Mouse (Mus musculus): ENCODE data around the gene Rabepk.
A peak's percentile ranks its signal among the peaks of the same experiment; 100 is the strongest.
"Not testable (repeated sequence)": the region's sequence is repeated elsewhere in the genome, so short reads cannot be mapped to it uniquely, and the experiment has no call there.

The Rabepk gene

DNA sequence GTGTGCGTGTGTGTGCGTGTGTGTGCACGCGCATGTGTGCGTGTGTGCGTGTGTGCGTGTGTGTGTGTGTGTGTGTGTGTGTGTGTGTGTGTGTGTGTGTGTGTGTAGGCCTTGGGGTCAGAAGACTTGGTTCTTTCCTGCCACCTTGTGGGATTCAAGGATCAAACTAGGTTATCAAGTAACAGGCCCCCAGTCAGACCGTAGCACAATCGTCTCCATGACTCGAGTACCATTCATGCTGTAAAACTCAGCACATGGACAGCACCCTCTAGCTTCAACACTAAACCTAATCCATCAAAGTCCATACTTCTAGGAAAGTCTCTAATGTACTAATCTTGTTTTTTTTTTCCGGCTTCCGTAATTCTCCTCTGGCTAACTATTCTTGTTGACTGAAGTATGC lies 34.9 kb downstream of the Rabepk start:
- no peak for DNase-seq (ENCODE audit: low spot score in 2 of 2)

DNA sequence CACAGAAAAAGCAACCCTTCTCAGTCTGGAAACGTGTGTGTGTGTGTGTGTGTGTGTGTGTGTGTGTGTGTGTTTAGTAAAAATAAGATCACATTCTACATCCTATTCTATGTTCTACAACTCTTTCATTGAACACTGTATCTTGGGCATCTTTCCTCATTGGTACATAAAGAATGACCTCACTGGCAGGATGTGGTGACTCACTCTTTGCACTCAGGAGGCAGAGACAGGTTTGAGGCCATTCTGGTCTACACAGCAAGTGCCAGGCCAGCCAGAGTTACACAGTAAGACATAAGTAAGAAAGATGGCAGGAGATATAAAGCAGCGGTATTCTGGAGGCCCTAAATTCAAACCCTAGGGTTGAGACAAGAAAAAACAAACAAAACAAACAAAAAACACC lies 36.8 kb downstream of the Rabepk start:
- no peak for DNase-seq (ENCODE audit: low spot score in 2 of 2)

DNA sequence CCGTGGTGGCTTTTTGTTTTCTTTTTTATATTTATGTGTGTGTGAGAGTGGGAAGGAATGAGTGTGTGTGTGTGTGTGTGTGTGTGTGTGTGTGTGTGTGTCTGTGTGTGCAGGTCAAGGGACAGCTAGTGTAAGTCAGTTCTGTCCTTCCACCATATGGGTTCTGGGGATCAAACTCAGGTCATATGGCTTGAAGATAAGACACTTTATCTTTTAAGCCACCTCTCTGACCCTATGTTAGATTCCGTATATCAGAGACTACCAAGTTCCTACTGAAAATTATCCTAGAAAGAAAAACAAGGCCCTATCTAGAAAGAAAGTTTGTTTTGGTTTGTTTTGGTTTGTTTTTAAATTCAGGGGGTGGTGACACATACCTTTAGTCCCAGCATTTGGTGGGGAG lies 37.5 kb downstream of the Rabepk start:
- no peak for DNase-seq (ENCODE audit: low spot score in 2 of 2)

DNA sequence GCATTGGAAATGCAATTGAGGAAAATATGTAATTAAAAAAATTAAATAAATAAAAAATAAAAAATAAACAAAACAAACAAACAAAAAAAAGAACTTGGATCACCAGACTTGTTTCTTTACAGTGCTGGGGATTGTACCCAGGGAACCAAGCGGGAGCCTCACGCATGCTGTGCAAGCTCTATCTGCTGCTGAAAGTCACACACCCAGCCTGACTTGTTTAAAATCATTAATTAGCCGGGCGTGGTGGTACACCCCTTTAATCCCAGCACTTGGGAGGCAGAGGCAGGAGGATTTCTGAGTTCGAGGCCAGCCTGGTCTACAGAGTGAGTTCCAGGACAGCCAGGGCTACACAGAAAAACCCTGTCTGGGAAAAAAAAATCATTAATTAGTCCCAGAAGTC lies 38.4 kb downstream of the Rabepk start:
- DNase-seq (ENCODE audit: low spot score in 2 of 2), result not testable (repeated sequence)

DNA sequence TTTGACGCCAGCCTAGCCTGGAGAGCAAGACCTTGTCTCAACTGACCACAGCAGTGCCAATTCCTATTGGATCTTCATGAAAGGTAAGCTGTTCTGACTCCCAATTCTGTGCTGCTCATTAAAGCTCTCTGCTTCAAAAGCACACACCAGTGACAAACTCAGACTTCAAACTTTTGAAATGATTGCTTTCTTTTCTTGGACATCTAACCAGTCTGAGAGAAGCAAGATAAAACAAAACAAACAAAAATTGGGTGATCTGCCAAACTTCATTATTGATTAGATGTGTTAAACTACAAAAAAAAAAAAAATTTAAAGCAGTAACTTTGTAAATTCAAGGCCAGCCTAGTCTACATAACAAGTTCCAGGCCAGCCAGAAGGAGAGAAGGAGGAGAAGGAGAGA lies 42.4 kb downstream of the Rabepk start:
- DNase-seq (ENCODE audit: low spot score in 2 of 2), result no peak

DNA sequence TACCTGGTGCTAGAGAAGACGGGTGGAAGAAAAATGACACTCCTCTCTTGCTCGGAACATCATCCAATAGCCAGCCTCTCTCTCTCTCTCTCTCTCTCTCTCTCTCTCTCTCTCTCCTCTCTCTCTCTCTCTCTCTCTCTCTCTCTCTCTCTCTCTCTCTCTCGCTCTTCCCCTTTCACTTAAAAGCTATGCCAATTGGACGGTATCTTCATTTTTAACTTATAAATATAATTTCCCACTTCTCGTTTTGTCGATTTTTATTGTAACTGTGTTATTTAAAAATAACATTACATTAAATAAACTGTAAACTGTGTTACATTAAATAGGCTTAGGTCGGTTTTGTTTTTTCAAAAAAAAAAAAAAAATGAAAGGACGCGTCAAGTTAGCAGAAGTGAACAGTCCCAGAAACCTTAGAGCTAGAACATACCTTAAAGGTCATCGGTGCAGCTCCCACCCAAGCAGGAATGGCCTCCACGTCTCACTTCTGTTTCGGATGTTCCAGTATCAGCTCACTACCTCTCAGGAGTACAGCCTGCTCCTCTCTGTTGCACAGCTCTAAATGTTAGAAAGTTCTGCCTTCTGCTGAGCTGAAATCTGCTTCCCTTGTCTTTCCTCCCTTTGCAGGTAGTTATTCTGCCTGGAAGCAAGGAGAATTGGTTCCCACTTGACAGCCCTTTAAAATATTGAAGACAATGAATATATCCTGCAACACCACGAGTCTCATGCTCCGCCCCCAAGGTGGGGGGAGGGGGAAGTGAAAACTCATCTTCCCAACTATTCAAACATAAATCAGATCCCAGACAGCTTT lies 45.0 kb downstream of the Rabepk start, which contains the start of gene Gapvd1:
Gene Gapvd1 (minus strand): TSS at position 682 of the 808 bp plus-strand sequence.
- no peak for DNase-seq (ENCODE audit: low spot score in 2 of 2)

DNA sequence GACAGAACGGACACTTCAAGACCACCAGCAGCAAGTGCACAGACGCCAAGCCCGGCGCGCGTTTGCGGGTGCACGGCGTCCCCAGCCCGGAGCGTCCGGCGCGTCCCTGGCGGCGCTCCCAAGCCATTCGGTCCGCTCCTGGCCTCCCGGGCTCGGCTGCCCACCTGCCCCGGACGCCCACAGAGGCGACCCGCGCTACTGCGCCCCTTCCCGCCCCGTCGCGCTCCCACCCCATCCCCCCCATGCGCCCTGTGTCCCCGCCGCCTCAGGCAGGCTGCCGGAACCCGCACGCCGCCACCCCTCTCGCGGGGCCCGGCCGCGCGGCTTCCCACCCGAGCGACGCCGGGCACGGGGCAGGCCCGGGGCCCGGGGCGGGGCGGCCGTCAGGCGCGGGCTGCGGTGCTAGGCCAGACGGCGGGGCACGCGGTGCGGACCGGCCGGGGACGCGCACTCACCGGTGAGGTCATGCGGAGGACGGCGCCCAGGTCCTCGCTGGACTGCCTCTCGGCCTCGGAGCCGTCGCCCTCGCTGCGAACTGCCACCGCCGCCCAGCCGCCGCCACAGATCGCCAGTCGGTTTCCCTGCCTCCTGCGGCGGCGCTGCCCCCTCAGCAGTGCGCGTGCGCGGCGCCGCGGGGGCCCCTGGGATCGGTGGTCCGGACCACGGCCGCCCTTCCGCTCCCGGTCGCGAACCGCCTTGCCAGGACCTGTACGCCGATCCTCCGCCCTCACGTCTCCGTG lies 45.7 kb downstream of the Rabepk start:
- peak; percentile 78 to 87 for DNase-seq (ENCODE audit: low spot score in 2 of 2)

DNA sequence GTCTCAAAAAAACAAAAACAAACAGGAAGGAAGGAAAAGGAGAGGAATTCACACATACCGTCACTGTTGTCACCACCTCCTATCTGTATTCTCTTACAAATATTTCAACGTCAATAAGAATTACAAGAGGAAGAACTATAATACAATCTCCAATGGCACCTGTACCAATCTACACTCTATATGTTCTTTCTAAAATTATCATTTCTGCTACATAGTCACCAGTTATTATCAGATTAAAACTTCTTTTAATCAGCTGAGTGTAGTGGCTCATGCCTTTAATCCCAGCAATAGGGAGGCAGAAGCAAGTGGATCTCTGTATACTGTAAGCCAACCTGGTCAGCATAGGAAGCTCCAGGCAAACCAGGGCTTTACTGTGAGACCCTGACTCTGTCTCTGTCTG lies 49.5 kb downstream of the Rabepk start:
- DNase-seq (ENCODE audit: low spot score in 2 of 2), result no peak

DNA sequence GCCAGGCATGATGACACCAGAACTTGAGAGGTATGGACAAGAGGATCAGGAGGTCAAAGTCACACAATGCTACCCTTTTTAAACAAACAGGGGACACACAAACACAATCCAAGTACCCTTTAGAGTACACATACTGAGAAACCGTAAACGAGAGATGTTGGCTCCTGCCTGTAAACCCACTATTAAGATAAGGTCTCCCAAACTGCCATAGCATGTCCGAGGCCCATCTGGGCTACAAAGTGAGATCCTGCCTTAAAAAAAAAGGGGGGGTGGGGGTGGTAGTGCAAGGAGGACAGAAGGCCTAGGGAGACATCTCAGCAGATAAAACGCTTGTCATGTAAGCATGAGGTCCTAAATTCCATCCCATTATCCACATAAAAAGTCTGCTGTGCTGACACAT lies 51.2 kb downstream of the Rabepk start:
- DNase-seq (ENCODE audit: low spot score in 2 of 2), result no peak

DNA sequence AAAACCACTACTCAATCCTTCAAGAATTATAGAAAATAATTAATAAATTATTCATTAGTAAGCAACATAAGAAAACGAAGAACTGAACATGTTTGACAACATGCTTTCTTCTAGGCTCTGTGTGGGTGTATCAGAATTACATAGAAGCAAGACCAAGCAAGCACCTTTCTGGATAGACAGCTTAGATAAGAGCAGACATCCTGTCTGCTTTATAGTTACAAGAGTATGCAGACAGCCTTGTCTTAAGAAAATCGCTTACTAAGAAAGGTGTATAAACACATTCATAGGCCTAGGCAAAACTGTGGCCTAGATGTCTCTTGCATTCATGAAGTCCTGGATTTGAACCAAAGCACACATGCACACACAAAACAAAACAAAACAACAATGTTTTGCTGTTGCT lies 54.0 kb downstream of the Rabepk start:
- no peak for DNase-seq (ENCODE audit: low spot score in 2 of 2)

DNA sequence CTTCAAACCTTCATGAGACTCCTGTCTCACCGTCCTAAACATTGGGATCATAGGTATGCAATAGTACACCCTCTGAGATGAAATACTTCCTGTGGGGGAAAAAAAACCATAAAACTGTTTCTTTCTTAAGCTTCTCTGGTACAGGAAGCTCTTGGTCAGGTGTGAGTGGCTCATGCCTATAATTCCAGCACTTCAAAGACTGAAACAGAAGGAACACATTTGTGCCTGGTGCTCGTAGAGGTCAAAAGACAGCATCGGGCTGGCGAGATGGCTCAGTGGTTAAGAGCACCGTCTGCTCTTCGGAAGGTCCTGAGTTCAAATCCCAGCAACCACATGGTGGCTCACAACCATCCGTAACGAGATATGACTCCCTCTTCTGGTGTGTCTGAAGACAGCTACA lies 55.2 kb downstream of the Rabepk start:
- no peak for DNase-seq (ENCODE audit: low spot score in 2 of 2)

DNA sequence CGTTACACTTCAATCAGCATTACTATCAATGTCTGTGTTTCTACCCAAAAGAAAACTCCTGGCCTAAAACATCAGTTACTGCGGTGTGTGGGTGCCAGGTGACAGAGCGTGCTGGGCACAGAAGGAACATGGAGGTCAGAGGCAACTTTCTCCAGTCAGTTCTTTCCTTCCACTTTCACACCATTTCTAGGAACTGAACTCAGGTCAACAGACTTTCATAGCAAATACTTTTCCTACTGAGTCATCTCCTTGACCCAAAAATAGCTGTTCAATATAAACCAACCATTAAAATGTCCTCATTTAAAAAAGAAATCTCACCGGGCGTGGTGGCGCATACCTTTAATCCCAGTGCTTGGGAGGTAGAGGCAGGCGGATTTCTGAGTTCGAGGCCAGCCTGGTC lies 57.0 kb downstream of the Rabepk start:
- no peak for DNase-seq (ENCODE audit: low spot score in 2 of 2)

DNA sequence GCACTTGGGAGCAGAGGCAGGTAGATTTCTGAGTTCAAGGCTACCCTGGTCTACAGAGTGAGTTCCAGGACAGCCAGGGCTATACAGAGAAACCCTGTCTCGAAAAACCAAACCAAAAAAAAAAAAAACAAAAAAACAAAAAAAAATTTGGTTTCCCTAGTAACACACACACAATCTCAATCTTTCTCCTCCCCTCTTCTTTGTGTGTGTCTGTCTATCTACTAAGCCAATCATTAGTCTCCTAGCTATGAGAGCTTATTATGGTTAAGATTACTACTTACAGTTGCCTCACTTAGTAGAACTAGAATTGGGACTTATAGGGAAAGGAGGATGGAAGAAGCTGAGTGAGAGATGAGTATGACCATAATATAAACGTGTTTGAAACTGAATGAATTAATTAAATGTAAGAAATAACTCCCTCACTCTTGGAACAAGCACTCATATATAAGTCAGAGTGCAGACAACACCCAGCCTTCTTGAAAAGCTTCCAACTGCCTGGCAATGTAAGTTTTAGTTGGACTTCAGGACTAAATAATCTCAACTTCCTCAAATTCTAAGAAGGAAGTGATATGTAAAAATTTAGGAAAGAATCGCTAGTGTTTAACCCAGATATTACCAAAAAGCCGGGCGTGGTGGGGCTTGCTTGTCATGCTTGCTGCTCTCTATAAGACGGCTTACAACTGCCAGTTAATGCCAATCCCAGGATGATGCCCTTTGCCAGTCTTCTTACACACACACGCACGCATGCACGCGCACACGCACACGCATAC lies 58.1 kb downstream of the Rabepk start:
- DNase-seq (ENCODE audit: low spot score in 2 of 2), result no peak

DNA sequence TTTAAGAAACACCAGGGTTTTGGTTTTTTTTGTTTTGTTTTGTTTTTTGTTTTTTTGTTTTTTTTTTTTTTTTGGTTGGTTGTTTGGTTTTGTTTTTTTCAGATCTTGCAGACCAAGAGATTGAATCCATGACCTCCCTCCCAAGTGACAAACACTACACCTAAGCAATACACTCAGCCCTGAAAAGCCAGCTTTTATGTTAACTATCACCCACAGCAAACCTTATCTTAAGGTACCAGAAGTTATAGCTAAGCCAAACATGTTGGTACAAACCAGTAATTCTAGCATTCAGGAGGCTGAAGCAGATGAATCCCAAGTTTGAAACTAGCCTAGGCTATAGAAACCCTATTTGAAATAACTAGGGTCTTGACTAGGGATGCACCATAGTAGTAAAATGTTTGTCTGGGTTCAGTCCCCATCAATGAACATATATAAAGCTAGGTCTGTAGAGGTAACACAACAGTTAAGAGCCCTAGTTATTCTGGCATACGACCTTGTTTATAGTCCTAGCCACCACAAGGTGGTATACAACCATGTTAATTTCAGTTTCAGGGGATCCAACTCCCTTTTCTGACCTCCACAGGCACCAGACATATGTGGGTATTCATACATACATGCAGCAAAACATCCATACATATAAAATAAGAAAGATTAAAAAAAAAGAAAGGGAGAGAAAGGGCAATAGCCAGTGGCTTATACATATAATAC lies 59.9 kb downstream of the Rabepk start:
- DNase-seq (ENCODE audit: low spot score in 2 of 2), result no peak

DNA sequence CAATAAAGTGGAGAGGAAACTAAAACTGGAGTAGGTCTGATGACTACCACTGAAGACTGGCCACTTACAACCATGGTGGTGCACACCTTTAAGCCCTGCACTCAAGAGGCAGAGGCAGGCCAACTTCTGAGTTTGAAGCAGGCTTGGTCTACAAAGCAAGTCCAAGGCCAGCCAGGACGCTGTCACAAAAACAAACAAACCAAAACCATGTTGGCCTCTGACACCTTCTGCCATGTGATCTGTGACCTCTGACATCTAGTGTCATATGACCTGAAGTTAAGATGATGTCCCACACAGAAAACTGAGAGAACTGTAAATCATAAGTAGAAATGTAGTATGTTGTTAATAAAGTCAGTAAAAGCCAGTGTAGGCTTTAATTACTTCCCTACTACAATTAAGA lies 61.8 kb downstream of the Rabepk start:
- DNase-seq (ENCODE audit: low spot score in 2 of 2), result no peak

DNA sequence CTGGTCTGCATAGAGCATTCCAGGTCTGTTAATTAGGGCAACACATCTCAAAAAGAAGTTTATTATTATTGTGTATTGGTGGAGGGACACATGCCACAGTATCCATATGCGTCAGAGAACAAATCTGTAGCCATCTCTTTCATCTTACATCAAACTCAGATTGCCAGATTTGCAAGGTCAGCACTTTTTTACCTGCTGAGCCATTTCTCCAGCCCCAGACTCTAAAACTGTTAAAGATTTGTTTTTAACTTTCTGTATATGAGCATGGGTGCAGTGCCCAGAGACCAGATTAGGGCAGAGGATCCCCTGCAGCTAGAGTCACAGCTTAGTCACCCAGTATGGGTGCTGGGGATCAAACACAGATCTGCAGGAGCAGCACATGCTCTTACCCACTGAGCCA lies 63.1 kb downstream of the Rabepk start:
- DNase-seq (ENCODE audit: low spot score in 2 of 2), result no peak

Measured in spleen, postnatal 14 days (tissue).